Mouse (Mus musculus): ENCODE measurements at regions not wholly inside any gene's neighbourhood (a gene's known extent, or its start where the extent isn't known, plus 50 kb on each side); places are given as distances from the start of the nearest gene placed in this dataset.
A peak's percentile ranks its signal among the peaks of the same experiment; 100 is the strongest.

DNA sequence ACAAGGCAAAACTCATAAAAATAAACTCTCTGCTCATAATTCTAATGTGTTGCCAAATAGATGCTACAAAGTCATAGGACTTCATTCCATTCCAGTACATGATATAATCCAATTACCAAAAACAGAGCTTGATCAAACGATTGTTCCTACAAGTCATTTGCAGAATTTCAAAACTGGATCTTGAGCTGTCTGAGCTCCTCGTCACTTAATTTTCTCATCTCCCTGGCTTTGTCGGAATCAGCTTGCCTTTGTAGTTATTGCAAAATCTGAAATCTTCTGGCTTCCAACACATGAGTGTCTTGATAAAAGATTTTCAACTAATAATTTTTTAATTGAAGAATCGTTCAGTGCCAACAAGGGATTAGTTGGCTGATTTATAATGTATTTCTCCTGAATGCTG is 150.3 kb upstream of the Gypa start:
- no peaks in the 10 kb centered on the region for H3K36me3 ChIP-seq (ENCODE audit: insufficient read depth, low read length)
- 62% methylated on average over 4 of the region's 4 CpGs for WGBS
- ATAC-seq: no peak; the same call in 1 of the 2 replicates

DNA sequence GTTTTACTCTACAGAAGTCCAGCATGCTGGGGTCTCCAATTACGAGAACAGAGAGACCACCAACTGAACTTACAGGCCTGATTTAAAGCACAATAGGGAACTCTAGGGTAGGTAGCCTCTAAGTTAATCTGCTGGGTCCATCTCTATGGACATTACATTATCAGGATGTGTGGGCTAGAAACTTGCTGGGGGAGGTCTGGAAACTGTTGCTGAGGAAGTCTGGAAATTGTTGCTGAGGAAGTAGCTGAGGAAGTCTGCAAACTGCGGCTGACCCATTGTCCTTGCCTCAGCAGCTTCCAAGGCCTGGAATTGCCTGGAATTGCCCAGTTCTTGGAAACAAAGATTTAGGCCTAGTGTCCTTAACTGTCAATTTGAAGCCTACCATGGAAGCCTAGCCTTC is 155.7 kb upstream of the Gypa start:
- Histone ChIP-seq H3K4me1 (ENCODE audit: insufficient read depth, low read depth, low read length) (no peaks in the 10 kb centered on the region), H3K9me3 (ENCODE audit: low read length) (no peaks in the 10 kb centered on the region), H3K27me3 (replicated peaks; ENCODE audit: insufficient read depth, low read length) (no peaks in the 10 kb centered on the region), H3K36me3 (ENCODE audit: insufficient read depth, low read length) (no peaks in the 10 kb centered on the region), H3K27ac (ENCODE audit: low read length) (no peak overlapping the region), H3K9ac (replicated peaks; ENCODE audit: low read depth) (no peak overlapping the region), H3K4me3 (ENCODE audit: low read depth, low read length) (no peak overlapping the region), H3K4me2 (replicated peaks; ENCODE audit: low read depth, low read length) (no peak overlapping the region)
- 69% methylated on average over 2 of the region's 2 CpGs for WGBS
- TF ChIP-seq EP300 (IDR thresholded peaks at IDR 0.05) (no peak), CTCF (IDR thresholded peaks at IDR 0.05) (no peak)
- ATAC-seq (no peak), DNase-seq (ENCODE audit: low spot score) (no peak)

More for the DNA sequence above, 150.3 kb upstream of the Gypa start:
- TF ChIP-seq EP300 (IDR thresholded peaks at IDR 0.05) (peak; percentile 34; the same call in 1 of the 2 replicates), CTCF (IDR thresholded peaks at IDR 0.05) (no peak)
- no peaks in the 10 kb centered on the region for H3K27me3 ChIP-seq (replicated peaks; ENCODE audit: insufficient read depth, low read length)
- H3K9me3 ChIP-seq (ENCODE audit: low read length): no peaks in the 10 kb centered on the region
- H3K4me2 ChIP-seq (replicated peaks; ENCODE audit: low read depth, low read length): no peak overlapping the region
- H3K9ac ChIP-seq (replicated peaks; ENCODE audit: low read depth): no peak overlapping the region
- H3K27ac ChIP-seq (ENCODE audit: low read length): no peak overlapping the region
- DNase-seq (ENCODE audit: low spot score): peak; percentile 67
- no peaks in the 10 kb centered on the region for H3K4me1 ChIP-seq (ENCODE audit: insufficient read depth, low read depth, low read length)
- no peak overlapping the region for H3K4me3 ChIP-seq (ENCODE audit: low read depth, low read length)

DNA sequence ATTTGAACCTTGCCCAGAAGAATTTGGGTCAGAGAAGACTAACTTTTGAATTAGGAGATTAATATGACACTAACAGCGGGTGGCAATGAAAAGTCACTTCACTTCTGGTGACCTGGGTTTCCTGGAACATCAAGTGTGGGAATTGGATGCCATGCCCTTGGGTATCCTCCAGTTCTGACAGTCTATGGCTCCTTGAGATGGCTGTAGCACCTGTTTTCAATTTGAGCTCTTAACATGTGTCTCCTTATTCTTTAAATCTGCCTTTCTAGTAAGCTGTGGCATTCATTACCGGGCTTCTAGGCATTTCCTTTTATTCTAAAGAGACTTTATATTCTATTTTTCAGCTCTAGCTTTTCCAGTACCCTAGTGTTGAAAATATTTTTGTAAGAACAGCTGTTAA is 164.9 kb upstream of the Gypa start:
- no peak overlapping the region for H3K9ac ChIP-seq (replicated peaks; ENCODE audit: low read depth)
- no peak overlapping the region for H3K4me2 ChIP-seq (replicated peaks; ENCODE audit: low read depth, low read length)
- DNase-seq (ENCODE audit: low spot score): no peak
- ATAC-seq: no peak
- H3K9me3 ChIP-seq (ENCODE audit: low read length): no peaks in the 10 kb centered on the region
- H3K27ac ChIP-seq (ENCODE audit: low read length): no peak overlapping the region
- H3K27me3 ChIP-seq (replicated peaks; ENCODE audit: insufficient read depth, low read length): no peaks in the 10 kb centered on the region
- no peaks in the 10 kb centered on the region; the same call in 1 of the 2 replicates for H3K4me1 ChIP-seq (ENCODE audit: insufficient read depth, low read depth, low read length)
- WGBS: 82% methylated on average over 2 of the region's 2 CpGs
- no peak overlapping the region for H3K4me3 ChIP-seq (ENCODE audit: low read depth, low read length)
- TF ChIP-seq CTCF (IDR thresholded peaks at IDR 0.05) (no peak), EP300 (IDR thresholded peaks at IDR 0.05) (no peak)
- H3K36me3 ChIP-seq (ENCODE audit: insufficient read depth, low read length): no peaks in the 10 kb centered on the region

DNA sequence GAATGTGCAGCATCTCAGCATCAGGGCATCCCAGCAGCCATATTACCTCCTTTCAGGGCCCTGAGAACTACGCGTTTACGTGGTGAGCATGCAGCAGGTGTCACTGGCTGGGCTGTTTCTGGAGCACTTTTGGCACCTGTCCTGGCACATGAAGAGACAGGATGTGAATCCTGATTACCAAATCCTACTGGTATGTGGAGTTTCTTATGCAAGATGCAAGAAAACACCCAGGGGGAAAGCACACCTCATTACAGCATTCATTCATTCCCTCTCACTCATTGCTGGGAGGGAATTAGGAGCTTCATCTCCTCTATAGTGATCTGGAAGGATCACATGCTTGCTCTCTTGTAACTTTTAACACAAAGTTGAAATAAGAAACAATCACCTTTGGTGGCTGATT is 167.7 kb upstream of the Gypa start:
- WGBS: 70% methylated on average over 3 of the region's 3 CpGs

DNA sequence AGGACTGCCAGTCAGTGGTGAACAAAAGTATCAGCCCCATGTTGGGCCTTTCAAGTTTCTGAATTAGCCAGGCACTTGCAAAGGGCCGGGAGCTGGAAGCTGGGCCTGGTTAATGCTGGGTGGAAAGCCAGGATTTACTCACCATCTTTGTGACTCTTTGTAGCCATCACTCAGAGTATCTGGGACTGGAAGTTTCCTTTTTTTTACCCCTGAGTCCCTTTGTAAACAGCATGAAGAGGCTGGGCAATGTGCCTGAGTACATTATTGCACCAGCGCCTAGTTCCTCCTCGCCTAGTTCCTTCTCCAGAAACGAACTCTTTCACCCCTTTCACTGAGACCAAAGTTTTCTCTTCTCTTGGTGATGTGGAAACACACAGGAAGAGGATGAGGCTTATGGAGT is 168.4 kb upstream of the Gypa start:
- ATAC-seq: peak; percentile 89
- no peak overlapping the region for H3K4me2 ChIP-seq (replicated peaks; ENCODE audit: low read depth, low read length)
- no peaks in the 10 kb centered on the region for H3K27me3 ChIP-seq (replicated peaks; ENCODE audit: insufficient read depth, low read length)
- no peaks in the 10 kb centered on the region for H3K36me3 ChIP-seq (ENCODE audit: insufficient read depth, low read length)
- H3K9me3 ChIP-seq (ENCODE audit: low read length): no peaks in the 10 kb centered on the region
- TF ChIP-seq CTCF (IDR thresholded peaks at IDR 0.05) (no peak), EP300 (IDR thresholded peaks at IDR 0.05) (peak; percentile 90)
- H3K27ac ChIP-seq (ENCODE audit: low read length): peak overlapping the region; percentile 63
- WGBS: 25% methylated on average over 4 of the region's 4 CpGs
- DNase-seq (ENCODE audit: low spot score): peak; percentile 90
- H3K4me3 ChIP-seq (ENCODE audit: low read depth, low read length): no peak overlapping the region
- H3K9ac ChIP-seq (replicated peaks; ENCODE audit: low read depth): no peak overlapping the region
- H3K4me1 ChIP-seq (ENCODE audit: insufficient read depth, low read depth, low read length): no peaks in the 10 kb centered on the region; the same call in 1 of the 2 replicates

More for the DNA sequence above, 167.7 kb upstream of the Gypa start:
- TF ChIP-seq EP300 (IDR thresholded peaks at IDR 0.05): no peak
- no peak for TF ChIP-seq CTCF (IDR thresholded peaks at IDR 0.05)
- ATAC-seq (peak; percentile 13; the same call in 1 of the 2 replicates), DNase-seq (ENCODE audit: low spot score) (no peak)
- Histone ChIP-seq H3K27me3 (replicated peaks; ENCODE audit: insufficient read depth, low read length) (no peaks in the 10 kb centered on the region), H3K4me1 (ENCODE audit: insufficient read depth, low read depth, low read length) (no peaks in the 10 kb centered on the region; the same call in 1 of the 2 replicates), H3K27ac (ENCODE audit: low read length) (peak overlapping the region; percentile 63; the same call in 1 of the 2 replicates), H3K36me3 (ENCODE audit: insufficient read depth, low read length) (no peaks in the 10 kb centered on the region), H3K9ac (replicated peaks; ENCODE audit: low read depth) (no peak overlapping the region), H3K4me3 (ENCODE audit: low read depth, low read length) (no peak overlapping the region), H3K9me3 (ENCODE audit: low read length) (no peaks in the 10 kb centered on the region), H3K4me2 (replicated peaks; ENCODE audit: low read depth, low read length) (no peak overlapping the region)

DNA sequence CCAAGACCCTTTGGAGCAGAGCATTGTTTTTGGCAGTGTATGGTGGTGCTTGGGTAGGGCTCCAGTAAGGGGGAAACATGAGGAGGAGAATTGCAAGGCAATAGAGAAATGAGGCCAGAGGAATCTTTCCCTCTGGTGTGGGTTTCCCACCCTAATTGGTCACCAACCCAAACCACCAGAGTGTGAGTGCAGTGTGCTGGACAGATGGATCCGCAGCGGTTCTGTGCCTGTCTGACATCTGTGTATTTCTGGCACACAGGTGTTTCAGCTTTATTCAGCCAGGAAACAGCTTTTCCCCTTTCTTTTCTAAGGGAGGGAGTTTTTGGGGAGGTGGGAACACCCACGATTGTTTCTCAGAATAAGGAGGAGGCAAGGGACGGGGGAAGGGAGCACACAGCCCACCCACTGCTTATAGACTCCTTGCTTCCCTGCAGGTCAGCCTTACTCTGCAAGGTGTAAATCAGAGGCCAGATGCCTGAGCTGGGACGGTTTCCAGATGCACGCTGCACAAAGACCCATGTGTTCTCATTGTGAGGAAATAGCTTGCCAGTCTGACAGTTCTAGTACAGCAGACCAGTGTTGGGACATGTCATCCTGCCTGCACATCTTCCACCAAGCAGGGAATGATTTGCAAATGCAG is 175.2 kb upstream of the Gypa start:
- no peaks in the 10 kb centered on the region for H3K9me3 ChIP-seq (ENCODE audit: low read length)
- no peak overlapping the region for H3K4me2 ChIP-seq (replicated peaks; ENCODE audit: low read depth, low read length)
- H3K36me3 ChIP-seq (ENCODE audit: insufficient read depth, low read length): no peaks in the 10 kb centered on the region
- no peak overlapping the region for H3K9ac ChIP-seq (replicated peaks; ENCODE audit: low read depth)
- peaks cover 10% of the 10 kb centered on the region; the same call in 1 of the 2 replicates for H3K4me1 ChIP-seq (ENCODE audit: insufficient read depth, low read depth, low read length)
- no peak for DNase-seq (ENCODE audit: low spot score)
- H3K27me3 ChIP-seq (replicated peaks; ENCODE audit: insufficient read depth, low read length): no peaks in the 10 kb centered on the region
- TF ChIP-seq EP300 (IDR thresholded peaks at IDR 0.05) (no peak), CTCF (IDR thresholded peaks at IDR 0.05) (no peak)
- WGBS: 56% methylated on average over 6 of the region's 6 CpGs
- no peak overlapping the region for H3K4me3 ChIP-seq (ENCODE audit: low read depth, low read length)
- ATAC-seq: no peak
- no peak overlapping the region for H3K27ac ChIP-seq (ENCODE audit: low read length)

Measured in lung, postnatal 0 days (tissue).